Mouse (Mus musculus): ENCODE measurements around the gene Snx8. TPM values are rescaled to one million over a fixed set of nuclear protein-coding genes. Genes with fewer than 3 reads are reported as not detected.

Gene Snx8
- polyA plus RNA-seq, 1 experiment from 2014 or later: 9.8 TPM

DNA sequence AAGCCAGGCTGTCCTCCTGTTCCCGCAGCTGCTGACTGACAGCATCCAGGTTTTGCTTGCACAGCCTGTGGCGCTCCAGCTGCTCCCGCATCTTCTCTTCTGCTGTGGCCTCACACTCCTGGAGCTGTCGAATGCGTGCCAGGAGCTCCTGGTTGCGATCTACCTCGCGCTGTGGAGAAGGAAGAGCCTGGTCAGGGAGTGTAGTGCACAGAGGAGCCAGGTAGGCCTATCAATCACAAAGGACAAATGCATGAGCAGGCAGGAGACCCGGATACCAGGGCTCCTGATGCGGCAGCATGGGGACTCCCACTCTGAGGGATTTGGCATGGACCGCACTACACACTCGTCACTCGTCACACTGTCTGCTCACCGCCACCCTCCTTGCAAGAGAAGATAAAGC, 81.5 kb downstream of the Snx8 start:
- H3K36me3 ChIP-seq (replicated peaks): peaks cover 92% of the 10 kb centered on the region
- H3K9me3 ChIP-seq (replicated peaks): no peaks in the 10 kb centered on the region
- H3K9ac ChIP-seq: no peak overlapping the region
- H3K4me1 ChIP-seq (replicated peaks): no peaks in the 10 kb centered on the region
- no peak for ATAC-seq (ENCODE audit: insufficient read depth)
- no peak overlapping the region for H3K4me2 ChIP-seq
- no peak overlapping the region for H3K4me3 ChIP-seq (replicated peaks)
- no peaks in the 10 kb centered on the region for H3K27me3 ChIP-seq
- WGBS (ENCODE audit: insufficient replicate concordance): 88% methylated on average over 14 of the region's 14 CpGs
- no peak overlapping the region for H3K27ac ChIP-seq (replicated peaks)

DNA sequence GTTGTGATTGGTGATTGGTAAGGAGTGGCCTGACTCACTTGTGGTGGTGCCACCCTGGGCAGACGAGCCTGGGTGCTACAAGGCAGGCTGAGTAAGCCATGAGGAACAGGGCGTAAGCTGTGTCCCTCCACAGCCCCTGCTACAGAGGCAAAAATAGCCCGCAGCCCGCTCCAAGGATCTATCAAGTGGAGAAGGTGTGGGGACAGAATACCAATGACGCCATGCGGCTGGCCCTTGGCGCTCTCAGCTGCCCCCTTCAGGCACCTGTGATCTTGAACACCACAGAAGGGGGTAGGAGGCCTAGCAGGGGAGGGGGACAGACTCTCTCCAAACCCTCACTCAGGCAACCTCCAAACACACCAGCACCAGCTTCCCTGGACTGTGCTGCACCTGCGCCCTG, 83.0 kb downstream of the Snx8 start:
- ATAC-seq (ENCODE audit: insufficient read depth): no peak
- Histone ChIP-seq H3K4me1 (replicated peaks) (no peaks in the 10 kb centered on the region), H3K27ac (replicated peaks) (no peak overlapping the region), H3K27me3 (no peaks in the 10 kb centered on the region), H3K9ac (no peak overlapping the region), H3K36me3 (replicated peaks) (peaks cover 94% of the 10 kb centered on the region), H3K4me3 (replicated peaks) (no peak overlapping the region), H3K9me3 (replicated peaks) (no peaks in the 10 kb centered on the region), H3K4me2 (no peak overlapping the region)
- 85% methylated on average over 8 of the region's 8 CpGs for WGBS (ENCODE audit: insufficient replicate concordance)

DNA sequence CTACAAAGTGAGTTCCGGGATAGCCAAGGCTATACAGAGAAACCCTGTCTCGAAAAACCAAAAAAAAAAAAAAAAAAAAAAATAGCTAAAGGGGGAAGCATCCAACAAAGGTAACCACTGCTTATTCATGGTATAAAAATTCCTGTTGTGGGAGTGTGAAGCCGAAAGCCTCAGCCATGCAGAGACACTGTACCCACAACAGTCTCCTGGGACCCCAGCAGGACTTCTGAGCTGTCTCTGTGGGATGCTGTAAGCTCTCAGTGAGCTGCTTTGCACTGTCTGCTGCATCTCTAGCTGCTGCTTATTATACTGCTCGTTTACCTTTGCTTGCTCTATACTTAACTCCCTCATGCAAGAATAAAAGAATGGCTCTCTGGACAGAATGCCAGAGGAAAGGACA, 90.8 kb downstream of the Snx8 start:
- H3K36me3 ChIP-seq (replicated peaks): peaks cover 75% of the 10 kb centered on the region
- no peaks in the 10 kb centered on the region for H3K4me1 ChIP-seq (replicated peaks)
- no peak overlapping the region for H3K4me2 ChIP-seq
- no peak for ATAC-seq (ENCODE audit: insufficient read depth)
- no peak overlapping the region for H3K4me3 ChIP-seq (replicated peaks)
- no peak overlapping the region for H3K9ac ChIP-seq
- H3K9me3 ChIP-seq (replicated peaks): no peaks in the 10 kb centered on the region
- H3K27me3 ChIP-seq: no peaks in the 10 kb centered on the region
- WGBS (ENCODE audit: insufficient replicate concordance): 80% methylated on average over 4 of the region's 4 CpGs
- H3K27ac ChIP-seq (replicated peaks): no peak overlapping the region

DNA sequence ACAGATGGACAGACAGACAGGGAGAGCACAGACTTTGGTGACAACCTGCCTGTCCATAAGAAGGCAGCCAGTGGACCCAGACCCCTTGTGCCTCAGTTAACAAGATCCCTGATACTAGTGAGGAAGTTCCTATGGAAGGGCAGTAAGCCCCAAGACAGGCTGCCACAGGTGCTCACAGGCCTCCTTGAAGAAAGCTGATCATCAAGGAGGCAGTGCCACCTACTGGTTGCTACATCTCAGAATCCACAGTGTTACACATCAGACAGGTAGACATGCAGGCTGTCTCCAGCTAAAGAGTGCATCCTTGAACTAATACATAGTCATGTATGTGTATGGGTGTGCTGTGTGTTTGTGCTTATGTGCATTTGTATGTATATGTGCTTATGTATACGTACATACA, 96.9 kb downstream of the Snx8 start:
- peaks cover 79% of the 10 kb centered on the region for H3K36me3 ChIP-seq (replicated peaks)
- ATAC-seq (ENCODE audit: insufficient read depth): no peak
- no peak overlapping the region for H3K9ac ChIP-seq
- WGBS (ENCODE audit: insufficient replicate concordance): 80% methylated on average over 1 of the region's 1 CpGs
- H3K27ac ChIP-seq (replicated peaks): no peak overlapping the region
- no peaks in the 10 kb centered on the region for H3K27me3 ChIP-seq
- no peaks in the 10 kb centered on the region for H3K9me3 ChIP-seq (replicated peaks)
- H3K4me1 ChIP-seq (replicated peaks): no peaks in the 10 kb centered on the region
- H3K4me2 ChIP-seq: no peak overlapping the region
- H3K4me3 ChIP-seq (replicated peaks): no peak overlapping the region

Small RNA genes lying within 50 kb of the gene (microRNA-seq; reads per million reads assigned to microRNA genes)
- gene Mir7038: not detected

Other genes starting within 250 kb of the Snx8 start
- 21.0 and 22.8 TPM in 2 replicates for gene Mad1l1, start 67.7 kb downstream of the Snx8 start, polyA plus RNA-seq (2015; fragmentation: Nextera tagmentation; extraction: Ambion mirVana)
- gene Nudt1, start 67.6 kb downstream of the Snx8 start, polyA plus RNA-seq (2015; fragmentation: Nextera tagmentation; extraction: Ambion mirVana): 22.1 and 22.8 TPM in 2 replicates
- gene Mrm2, start 57.4 kb downstream of the Snx8 start, polyA plus RNA-seq (2015; fragmentation: Nextera tagmentation; extraction: Ambion mirVana): 8.4 and 8.5 TPM in 2 replicates
- gene Eif3b, start 30.1 kb upstream of the Snx8 start, polyA plus RNA-seq (2015; fragmentation: Nextera tagmentation; extraction: Ambion mirVana): 76.2 and 93.5 TPM in 2 replicates
- not detected in 2 replicates for gene Gm4869, start 56.4 kb upstream of the Snx8 start, polyA plus RNA-seq (2015; fragmentation: Nextera tagmentation; extraction: Ambion mirVana)
- gene Chst12, start 116.3 kb upstream of the Snx8 start, polyA plus RNA-seq (2015; fragmentation: Nextera tagmentation; extraction: Ambion mirVana): 8.9 and 10.4 TPM in 2 replicates
- 1.4 and 1.9 TPM in 2 replicates for gene Grifin, start 175.8 kb upstream of the Snx8 start, polyA plus RNA-seq (2015; fragmentation: Nextera tagmentation; extraction: Ambion mirVana)
- 11.0 and 12.9 TPM in 2 replicates for gene Lfng, start 218.1 kb upstream of the Snx8 start, polyA plus RNA-seq (2015; fragmentation: Nextera tagmentation; extraction: Ambion mirVana)

All from liver, embryonic 15.5 days (tissue).